Mouse (Mus musculus) erythroblast, embryonic 14.5 days (primary cell): ENCODE results near the gene Slc22a23.

ENCODE experiments used
- GATA1 ChIP-seq: IDR thresholded peaks from 2 replicates; pipeline ENCODE4 v1.6.1; 2012; ENCODE audit warnings: low read length, inconsistent platforms, mixed read lengths
- TAL1 ChIP-seq: IDR thresholded peaks from 3 replicates; pipeline ENCODE4 v1.6.1; 2012; ENCODE audit warnings: low read length, inconsistent platforms, mixed read lengths

DNA sequence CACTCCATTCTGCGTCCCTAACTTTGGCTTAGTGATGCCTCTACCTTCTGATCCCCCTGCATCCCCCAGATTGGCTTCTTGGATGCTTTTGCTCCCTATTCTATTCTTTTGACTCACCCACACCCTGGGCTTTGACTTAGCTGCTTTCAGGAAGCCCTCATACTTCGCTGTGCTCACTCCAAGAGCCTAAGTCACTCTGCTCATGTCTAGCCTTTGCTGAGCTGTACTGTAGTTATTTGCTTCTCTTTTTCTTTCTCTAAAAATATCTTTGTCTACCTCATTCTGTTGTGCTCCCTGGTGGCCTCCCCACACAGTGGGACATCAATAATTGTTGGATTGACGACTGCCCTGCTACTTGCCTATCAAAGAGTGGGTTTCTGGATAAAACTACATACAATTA lies 196.8 kb downstream of the Slc22a23 start:
- TF ChIP-seq GATA1 (no peak), TAL1 (no peak)
